Mouse (Mus musculus) cerebellum, adult 2 months (tissue): ENCODE data around the gene Pawr.

ENCODE experiments used
- CTCF ChIP-seq: fragments of 200-500 bp; IDR thresholded peaks from 2 replicates; pipeline ENCODE4 v1.5.1; 2011; ENCODE audit warnings: low read depth, mild to moderate bottlenecking, control low read depth, low read length, moderate library complexity, borderline replicate concordance; ENCODE audit not compliant: insufficient read depth
- POLR2A ChIP-seq: fragments of 200-500 bp; IDR thresholded peaks from 2 replicates; pipeline ENCODE4 v1.6.1; 2011; ENCODE audit warnings: low read length, control low read depth, borderline replicate concordance; ENCODE audit not compliant: insufficient read depth

GRCm38 (mm10) chr10:108315236-108315635 is 16.7 kb upstream of the Pawr start:
- TF ChIP-seq CTCF, result no peak
- no peak for TF ChIP-seq POLR2A
